Comparison of ENCODE assay signal across 17 mouse cellular contexts in the genomic region with DNA sequence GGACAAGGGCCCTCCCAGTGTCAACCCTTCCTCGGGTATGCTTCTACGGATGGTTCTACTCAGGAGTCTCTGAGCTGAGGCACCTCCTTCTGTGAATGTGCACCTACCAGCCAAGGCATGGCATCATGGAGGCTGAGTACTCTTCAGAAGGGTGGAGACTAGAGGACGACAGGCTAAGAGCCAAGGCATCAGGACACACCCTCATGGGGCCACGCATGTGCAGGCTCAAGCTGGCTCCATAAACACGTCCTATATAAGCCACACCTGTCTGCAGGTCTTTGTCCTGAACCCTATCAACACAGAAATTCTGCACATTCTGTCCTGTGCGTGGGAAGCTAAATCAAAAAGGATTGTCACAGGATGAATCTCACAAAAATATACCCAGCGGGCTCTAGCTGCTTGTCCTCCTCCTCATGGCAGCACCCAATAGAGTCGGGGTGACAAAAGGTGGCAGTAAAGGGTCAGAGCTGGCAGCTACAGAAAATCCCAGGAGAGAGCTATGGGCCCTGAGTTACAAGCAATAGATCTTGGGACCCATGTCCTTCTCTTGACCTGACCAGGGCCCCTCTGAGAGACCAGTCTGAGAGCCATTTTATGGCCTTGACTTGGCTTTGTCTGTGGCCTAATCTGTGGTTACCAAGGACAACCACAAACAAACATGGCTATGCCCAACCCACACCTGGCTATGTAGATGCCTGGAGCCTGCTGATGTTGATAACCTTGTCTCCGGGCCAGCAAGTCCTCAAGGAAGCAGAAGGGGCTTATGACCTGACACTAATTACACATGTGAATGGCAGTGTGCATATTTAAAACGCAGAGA.
DNase-seq lines count a peak whose midpoint lies in the region; ATAC-seq and TF ChIP-seq lines count a peak whose summit lies in the region.
"Had no signal": no experiment of that assay in that cellular context is flagged by ENCODE, and none has a peak within 500 bp of the region (broad histone marks: within the 10 kb centered on the region; RNA-seq: fewer than 3 reads in every experiment).

No protein-coding gene starts in this region.

- TF ChIP-seq POLR2A in small intestine, adult 2 months (IDR thresholded peaks at IDR 0.05; ENCODE audit: low read depth, low read length): no peak

- no peak overlapping the region for H3K9ac ChIP-seq in hindbrain, embryonic 16.5 days (ENCODE audit: low read depth, low read length)
- H3K9ac ChIP-seq in intestine, embryonic 15.5 days: no peak overlapping the region
- H3K9ac ChIP-seq: embryonic facial prominence, embryonic 12.5 days; forebrain, postnatal 0 days; liver, embryonic 14.5 days; midbrain, embryonic 12.5 days had no signal

- no peaks in the 10 kb centered on the region for H3K9me3 ChIP-seq in hindbrain, embryonic 10.5 days
- H3K9me3 ChIP-seq in hindbrain, embryonic 16.5 days (ENCODE audit: control insufficient read depth, low read length): no peaks in the 10 kb centered on the region
- no peaks in the 10 kb centered on the region for H3K9me3 ChIP-seq in intestine, embryonic 15.5 days
- H3K9me3 ChIP-seq: embryonic facial prominence, embryonic 12.5 days; midbrain, embryonic 12.5 days had no signal

- H3K4me2 ChIP-seq in hindbrain, embryonic 16.5 days (ENCODE audit: low read length): no peak overlapping the region
- H3K4me2 ChIP-seq in intestine, embryonic 15.5 days (replicated peaks): no peak overlapping the region; the same call in 1 of the 2 replicates
- H3K4me2 ChIP-seq: embryonic facial prominence, embryonic 12.5 days; midbrain, embryonic 12.5 days had no signal

- no peaks in the 10 kb centered on the region for H3K27me3 ChIP-seq in hindbrain, embryonic 10.5 days (ENCODE audit: insufficient read depth, poor library complexity, severe bottlenecking)
- H3K27me3 ChIP-seq in hindbrain, embryonic 16.5 days (replicated peaks; ENCODE audit: control insufficient read depth, insufficient read depth, low read length): no peaks in the 10 kb centered on the region
- no peaks in the 10 kb centered on the region for H3K27me3 ChIP-seq in intestine, embryonic 15.5 days (replicated peaks)
- no peaks in the 10 kb centered on the region for H3K27me3 ChIP-seq in small intestine, adult 2 months (ENCODE audit: control insufficient read depth, insufficient read depth, low read length)
- H3K27me3 ChIP-seq: embryonic facial prominence, embryonic 12.5 days; midbrain, embryonic 12.5 days; Patski had no signal

- H3K27ac ChIP-seq in hindbrain, embryonic 10.5 days: 0 out of 2 replicates have a peak overlapping the region, but pooled peaks have one; percentile 3
- no peak overlapping the region for H3K27ac ChIP-seq in hindbrain, embryonic 16.5 days (ENCODE audit: low read depth, low read length)
- H3K27ac ChIP-seq in intestine, embryonic 15.5 days: peak overlapping the region; percentile 79
- H3K27ac ChIP-seq in small intestine, adult 2 months (ENCODE audit: insufficient read depth, low read depth, low read length): peak overlapping the region; percentile 98
- H3K27ac ChIP-seq: embryonic facial prominence, embryonic 12.5 days; liver, embryonic 14.5 days; midbrain, embryonic 12.5 days had no signal

- 89% methylated on average over 10 of the region's 10 CpGs for WGBS in hindbrain, embryonic 10.5 days
- WGBS in hindbrain, embryonic 16.5 days: 93% methylated on average over 10 of the region's 10 CpGs
- WGBS in intestine, embryonic 15.5 days: 64% methylated on average over 10 of the region's 10 CpGs
- WGBS in small intestine, adult 2 months: 29% methylated on average over 10 of the region's 10 CpGs

- no peak overlapping the region for H3K4me3 ChIP-seq in hindbrain, embryonic 10.5 days
- no peak overlapping the region for H3K4me3 ChIP-seq in hindbrain, embryonic 16.5 days (ENCODE audit: low read length)
- H3K4me3 ChIP-seq in intestine, embryonic 15.5 days (replicated peaks): no peak overlapping the region
- no peak overlapping the region for H3K4me3 ChIP-seq in small intestine, adult 2 months (ENCODE audit: low read depth, low read length)
- H3K4me3 ChIP-seq: embryonic facial prominence, embryonic 12.5 days; midbrain, embryonic 12.5 days had no signal

- no peak for TF ChIP-seq CTCF in small intestine, adult 2 months (IDR thresholded peaks at IDR 0.05; ENCODE audit: extremely low read depth, insufficient read length, insufficient replicate concordance, low read depth, low read length)

- no peaks in the 10 kb centered on the region for H3K36me3 ChIP-seq in hindbrain, embryonic 10.5 days
- no peaks in the 10 kb centered on the region for H3K36me3 ChIP-seq in hindbrain, embryonic 16.5 days (ENCODE audit: control insufficient read depth, insufficient read depth, low read length)
- no peaks in the 10 kb centered on the region for H3K36me3 ChIP-seq in intestine, embryonic 15.5 days
- H3K36me3 ChIP-seq in small intestine, adult 2 months (ENCODE audit: control insufficient read depth, insufficient read depth, low read length): peaks cover 2% of the 10 kb centered on the region; the same call in 1 of the 2 replicates
- H3K36me3 ChIP-seq: midbrain, embryonic 12.5 days had no signal

- H3K4me1 ChIP-seq in hindbrain, embryonic 10.5 days (replicated peaks): peaks cover 23% of the 10 kb centered on the region
- no peaks in the 10 kb centered on the region for H3K4me1 ChIP-seq in hindbrain, embryonic 16.5 days (ENCODE audit: control insufficient read depth, insufficient read depth, low read depth, low read length)
- peaks cover 46% of the 10 kb centered on the region for H3K4me1 ChIP-seq in intestine, embryonic 15.5 days (replicated peaks)
- peaks cover 46% of the 10 kb centered on the region for H3K4me1 ChIP-seq in small intestine, adult 2 months (ENCODE audit: control insufficient read depth, insufficient read depth, insufficient read length, low read length)

- no peak for DNase-seq in hindbrain, embryonic 10.5 days (ENCODE audit: low spot score)
- peak; percentile 13 for DNase-seq in forelimb bud, embryonic 11.5 days (ENCODE audit: low read depth, low spot score)
- DNase-seq in frontal cortex, postnatal 36 days (ENCODE audit: low spot score in 2 of 2): no peak
- DNase-seq in cerebellum, postnatal 36 days: no peak
- no peak for DNase-seq in gastrocnemius, postnatal 10 days
- DNase-seq: adrenal gland, postnatal 25 days; cerebellum, adult 11 months; forebrain, postnatal 0 days; layer of hippocampus, postnatal 36 days; right cerebral cortex, postnatal 25 days had no signal

- ATAC-seq in hindbrain, embryonic 16.5 days: no peak
- ATAC-seq in intestine, embryonic 15.5 days: peak; percentile 73
- ATAC-seq: forebrain, postnatal 0 days; Patski had no signal
